Mouse (Mus musculus): ENCODE measurements around the gene Nceh1.

Nceh1 gene

GRCm38 (mm10) chr3:27182733-27183600, at the start of gene Nceh1:
Gene Nceh1 (plus strand): TSS chr3:27182965.
- peak; percentile 88 for DNase-seq

GRCm38 (mm10) chr3:27140101-27140500, 42.7 kb upstream of the Nceh1 start:
- no peak for DNase-seq

GRCm38 (mm10) chr3:27143570-27143969, 39.2 kb upstream of the Nceh1 start:
- DNase-seq: no peak

- DNase-seq: no peak
These were observed 37.0 kb upstream of the Nceh1 start for GRCm38 (mm10) chr3:27145733-27146132.

- DNase-seq: peak; percentile 26
These were observed 29.5 kb upstream of the Nceh1 start for GRCm38 (mm10) chr3:27153191-27153671.

- DNase-seq: peak; percentile 99
These were observed 29.0 kb upstream of the Nceh1 start, which contains the start of gene Ect2 for GRCm38 (mm10) chr3:27153701-27154209. Gene Ect2 (minus strand): TSS chr3:27153878.

- no peak for DNase-seq
These were observed 28.5 kb upstream of the Nceh1 start for GRCm38 (mm10) chr3:27154280-27154679.

- no peak for DNase-seq
These were observed 27.5 kb upstream of the Nceh1 start for GRCm38 (mm10) chr3:27155051-27155855.

- no peak for DNase-seq
These were observed 26.7 kb upstream of the Nceh1 start for GRCm38 (mm10) chr3:27155856-27156593.

GRCm38 (mm10) chr3:27156594-27156949, 26.2 kb upstream of the Nceh1 start:
- DNase-seq: no peak

- no peak for DNase-seq
These were observed 23.9 kb upstream of the Nceh1 start for GRCm38 (mm10) chr3:27158910-27159309.

GRCm38 (mm10) chr3:27161645-27162409, 20.9 kb upstream of the Nceh1 start:
- DNase-seq: no peak

- DNase-seq: no peak
These were observed 20.4 kb upstream of the Nceh1 start for GRCm38 (mm10) chr3:27162410-27162804.

GRCm38 (mm10) chr3:27165481-27166065, 17.2 kb upstream of the Nceh1 start:
- no peak for DNase-seq

GRCm38 (mm10) chr3:27170257-27170656, 12.5 kb upstream of the Nceh1 start:
- DNase-seq: no peak

GRCm38 (mm10) chr3:27179711-27180110, 3.1 kb upstream of the Nceh1 start:
- DNase-seq: no peak

- DNase-seq: peak; percentile 28
These were observed 923 bp downstream of the Nceh1 start for GRCm38 (mm10) chr3:27183601-27184175.

- DNase-seq: no peak
These were observed 5.6 kb downstream of the Nceh1 start for GRCm38 (mm10) chr3:27188386-27188785.

- DNase-seq: peak; percentile 84
These were observed 6.8 kb downstream of the Nceh1 start for GRCm38 (mm10) chr3:27189320-27190261.

- DNase-seq: no peak
These were observed 8.1 kb downstream of the Nceh1 start for GRCm38 (mm10) chr3:27190865-27191264.

Measured in right cerebral cortex, postnatal 4 days (tissue).